ENCODE assay signal across 8 mouse cellular contexts in genomic region chr4:63158961-63159592, GRCm38 (mm10). TPM values are rescaled to one million over a fixed set of nuclear protein-coding genes. Genes with fewer than 3 reads are reported as not detected.
DNase-seq lines count a peak whose midpoint lies in the region; ATAC-seq and TF ChIP-seq lines count a peak whose summit lies in the region.

No protein-coding gene starts in this region.

- peak; percentile 68 for DNase-seq in CD4-positive, CD25-positive, alpha-beta regulatory T cell, adult 2 months (ENCODE audit: low read depth, low spot score)
- DNase-seq in limb, embryonic 14.5 days (ENCODE audit: low spot score): peak; percentile 83
- DNase-seq in neural tube, embryonic 10.5 days (ENCODE audit: extremely low spot score, low spot score): peak; percentile 83

- H3K4me3 ChIP-seq in embryonic facial prominence, embryonic 15.5 days (replicated peaks): no peak overlapping the region
- H3K4me3 ChIP-seq in heart, embryonic 11.5 days (ENCODE audit: low read depth, low read length): no peak overlapping the region
- H3K4me3 ChIP-seq in kidney, embryonic 15.5 days (replicated peaks): no peak overlapping the region
- no peak overlapping the region for H3K4me3 ChIP-seq in limb, embryonic 14.5 days (replicated peaks; ENCODE audit: low read length)
- no peak overlapping the region for H3K4me3 ChIP-seq in stomach, embryonic 15.5 days (replicated peaks)

- WGBS in embryonic facial prominence, embryonic 15.5 days: 20% methylated on average over 5 of the region's 5 CpGs
- 20% methylated on average over 5 of the region's 5 CpGs for WGBS in heart, embryonic 11.5 days (ENCODE audit: insufficient replicate concordance)
- WGBS in kidney, embryonic 15.5 days: 13% methylated on average over 5 of the region's 5 CpGs
- WGBS in limb, embryonic 14.5 days: 16% methylated on average over 5 of the region's 5 CpGs
- 12% methylated on average over 5 of the region's 5 CpGs for WGBS in stomach, embryonic 15.5 days

- no peak for TF ChIP-seq POLR2A in limb, embryonic 14.5 days (IDR thresholded peaks at IDR 0.05; ENCODE audit: borderline replicate concordance, extremely low read depth, insufficient read depth, insufficient read length)

- no peak overlapping the region for H3K9ac ChIP-seq in embryonic facial prominence, embryonic 15.5 days
- no peak overlapping the region; the same call in 1 of the 2 replicates for H3K9ac ChIP-seq in heart, embryonic 11.5 days (ENCODE audit: low read depth, low read length)
- no peak overlapping the region for H3K9ac ChIP-seq in kidney, embryonic 15.5 days
- no peak overlapping the region for H3K9ac ChIP-seq in limb, embryonic 14.5 days (ENCODE audit: low read depth, low read length, severe bottlenecking)
- no peak overlapping the region; the same call in 1 of the 2 replicates for H3K9ac ChIP-seq in stomach, embryonic 15.5 days

- H3K27me3 ChIP-seq in embryonic facial prominence, embryonic 15.5 days: no peaks in the 10 kb centered on the region
- no peaks in the 10 kb centered on the region for H3K27me3 ChIP-seq in heart, embryonic 11.5 days (ENCODE audit: control insufficient read depth, insufficient read depth, low read length)
- H3K27me3 ChIP-seq in kidney, embryonic 15.5 days: no peaks in the 10 kb centered on the region
- H3K27me3 ChIP-seq in limb, embryonic 14.5 days (ENCODE audit: control insufficient read depth, insufficient read depth, low read length): no peaks in the 10 kb centered on the region
- no peaks in the 10 kb centered on the region for H3K27me3 ChIP-seq in stomach, embryonic 15.5 days (replicated peaks)

- no peak overlapping the region for H3K4me2 ChIP-seq in embryonic facial prominence, embryonic 15.5 days (replicated peaks)
- no peak overlapping the region for H3K4me2 ChIP-seq in heart, embryonic 11.5 days
- H3K4me2 ChIP-seq in kidney, embryonic 15.5 days: no peak overlapping the region
- H3K4me2 ChIP-seq in limb, embryonic 14.5 days (replicated peaks; ENCODE audit: low read depth, low read length, severe bottlenecking): no peak overlapping the region
- H3K4me2 ChIP-seq in stomach, embryonic 15.5 days: no peak overlapping the region

- no peak for ATAC-seq in CD4-positive, CD25-positive, alpha-beta regulatory T cell, adult 4 months
- ATAC-seq in embryonic facial prominence, embryonic 15.5 days (ENCODE audit: insufficient number of reproducible peaks, low FRiP score, low TSS enrichment, low read depth): peak; percentile 61; the same call in 1 of the 2 replicates
- peak; percentile 67; the same call in 1 of the 2 replicates for ATAC-seq in heart, embryonic 11.5 days (replicated peaks; ENCODE audit: insufficient number of reproducible peaks, low FRiP score, low TSS enrichment)
- ATAC-seq in kidney, embryonic 15.5 days (replicated peaks; ENCODE audit: low FRiP score): peak; percentile 61
- peak; percentile 87 for ATAC-seq in limb, embryonic 14.5 days (ENCODE audit: low FRiP score, low read depth)
- ATAC-seq in stomach, embryonic 15.5 days (ENCODE audit: insufficient read depth, low FRiP score, low read depth): peak; percentile 54

- H3K4me1 ChIP-seq in embryonic facial prominence, embryonic 15.5 days: peaks cover 7% of the 10 kb centered on the region; the same call in 1 of the 2 replicates
- no peaks in the 10 kb centered on the region for H3K4me1 ChIP-seq in heart, embryonic 11.5 days (ENCODE audit: control insufficient read depth, insufficient read depth, low read length)
- H3K4me1 ChIP-seq in kidney, embryonic 15.5 days: peaks cover 24% of the 10 kb centered on the region
- H3K4me1 ChIP-seq in limb, embryonic 14.5 days (ENCODE audit: control insufficient read depth, insufficient read depth, low read length): peaks cover 7% of the 10 kb centered on the region
- H3K4me1 ChIP-seq in stomach, embryonic 15.5 days: 0 out of 2 replicates have a peak, but pooled peaks cover 9% of the 10 kb centered on the region

- H3K27ac ChIP-seq in embryonic facial prominence, embryonic 15.5 days (replicated peaks): no peak overlapping the region
- no peak overlapping the region for H3K27ac ChIP-seq in heart, embryonic 11.5 days (ENCODE audit: low read depth, low read length)
- H3K27ac ChIP-seq in kidney, embryonic 15.5 days: peak overlapping the region; percentile 72
- H3K27ac ChIP-seq in limb, embryonic 14.5 days (replicated peaks; ENCODE audit: low read depth, low read length): no peak overlapping the region
- H3K27ac ChIP-seq in stomach, embryonic 15.5 days: peak overlapping the region; percentile 73

- H3K9me3 ChIP-seq in embryonic facial prominence, embryonic 15.5 days (replicated peaks): no peaks in the 10 kb centered on the region
- H3K9me3 ChIP-seq in heart, embryonic 11.5 days (replicated peaks; ENCODE audit: control insufficient read depth, low read length): no peaks in the 10 kb centered on the region
- H3K9me3 ChIP-seq in kidney, embryonic 15.5 days (replicated peaks): no peaks in the 10 kb centered on the region
- H3K9me3 ChIP-seq in limb, embryonic 14.5 days (ENCODE audit: control insufficient read depth, low read length): no peaks in the 10 kb centered on the region
- H3K9me3 ChIP-seq in stomach, embryonic 15.5 days: no peaks in the 10 kb centered on the region

- H3K36me3 ChIP-seq in embryonic facial prominence, embryonic 15.5 days: no peaks in the 10 kb centered on the region
- H3K36me3 ChIP-seq in heart, embryonic 11.5 days (ENCODE audit: control insufficient read depth, insufficient read depth, low read length): no peaks in the 10 kb centered on the region
- H3K36me3 ChIP-seq in kidney, embryonic 15.5 days: no peaks in the 10 kb centered on the region
- H3K36me3 ChIP-seq in limb, embryonic 14.5 days (ENCODE audit: control insufficient read depth, insufficient read depth, low read length): no peaks in the 10 kb centered on the region
- H3K36me3 ChIP-seq in stomach, embryonic 15.5 days: no peaks in the 10 kb centered on the region

RNA-seq across cellular contexts. Expression of gene Ambp, which starts 4.5 kb away (rescaled TPM):
- not detected for polyA plus RNA-seq in CD4-positive, CD25-positive, alpha-beta regulatory T cell, adult 4 months (2017; shearing (Covaris generic))
- 0.16 TPM in 1 of 2 replicates, not detected in the other for polyA plus RNA-seq in embryonic facial prominence, embryonic 15.5 days (2015; fragmentation: Nextera tagmentation; extraction: Ambion mirVana)
- polyA plus RNA-seq in heart, embryonic 11.5 days (2014; fragmentation: Nextera tagmentation; extraction: Ambion mirVana): 2.4 and 11.6 TPM in 2 replicates
- 8.6 and 19.0 TPM in 2 replicates for polyA plus RNA-seq in kidney, embryonic 15.5 days (2015; fragmentation: Nextera tagmentation; extraction: Ambion mirVana)
- polyA plus RNA-seq in limb, embryonic 14.5 days (2012; rRNA removed): 0.14 and 0.31 TPM in 2 replicates
- polyA plus RNA-seq in limb, embryonic 14.5 days (2014; fragmentation: Nextera tagmentation; extraction: Ambion mirVana): not detected in 2 replicates
- 156 and 167 TPM in 2 replicates for polyA plus RNA-seq in stomach, embryonic 15.5 days (2015; fragmentation: Nextera tagmentation; extraction: Ambion mirVana)

RNA-seq across cellular contexts. Expression of gene Kif12, which starts 12.9 kb away (rescaled TPM):
- polyA plus RNA-seq in CD4-positive, CD25-positive, alpha-beta regulatory T cell, adult 4 months (2017; shearing (Covaris generic)): not detected
- polyA plus RNA-seq in embryonic facial prominence, embryonic 15.5 days (2015; fragmentation: Nextera tagmentation; extraction: Ambion mirVana): not detected in 2 replicates
- 0.11 TPM in 1 of 2 replicates, not detected in the other for polyA plus RNA-seq in heart, embryonic 11.5 days (2014; fragmentation: Nextera tagmentation; extraction: Ambion mirVana)
- polyA plus RNA-seq in kidney, embryonic 15.5 days (2015; fragmentation: Nextera tagmentation; extraction: Ambion mirVana): 100.0 and 109 TPM in 2 replicates
- polyA plus RNA-seq in limb, embryonic 14.5 days (2012; rRNA removed): 1.3 and 1.4 TPM in 2 replicates
- polyA plus RNA-seq in limb, embryonic 14.5 days (2014; fragmentation: Nextera tagmentation; extraction: Ambion mirVana): 0.14 and 0.40 TPM in 2 replicates
- 31.6 and 39.0 TPM in 2 replicates for polyA plus RNA-seq in stomach, embryonic 15.5 days (2015; fragmentation: Nextera tagmentation; extraction: Ambion mirVana)

RNA-seq across cellular contexts. Expression of gene Col27a1, which starts 54.7 kb away (rescaled TPM):
- under 1 TPM; 0.33 to 0.75 TPM for polyA plus RNA-seq in CD4-positive, CD25-positive, alpha-beta regulatory T cell, adult 4 months (2017; shearing (Covaris generic))
- 19.1 and 22.3 TPM in 2 replicates for polyA plus RNA-seq in embryonic facial prominence, embryonic 15.5 days (2015; fragmentation: Nextera tagmentation; extraction: Ambion mirVana)
- 3.3 and 3.4 TPM in 2 replicates for polyA plus RNA-seq in heart, embryonic 11.5 days (2014; fragmentation: Nextera tagmentation; extraction: Ambion mirVana)
- polyA plus RNA-seq in kidney, embryonic 15.5 days (2015; fragmentation: Nextera tagmentation; extraction: Ambion mirVana): 7.3 and 9.4 TPM in 2 replicates
- polyA plus RNA-seq in limb, embryonic 14.5 days (2012; rRNA removed): 134 and 171 TPM in 2 replicates
- 34.1 and 40.5 TPM in 2 replicates for polyA plus RNA-seq in limb, embryonic 14.5 days (2014; fragmentation: Nextera tagmentation; extraction: Ambion mirVana)
- polyA plus RNA-seq in stomach, embryonic 15.5 days (2015; fragmentation: Nextera tagmentation; extraction: Ambion mirVana): 17.4 and 18.6 TPM in 2 replicates

Comparison
In these comparisons a context has a peak if more than half of its experiments do, and no peak if none do; other contexts are left out.
1. H3K27ac ChIP-seq: peak in kidney, embryonic 15.5 days (single experiment) and stomach, embryonic 15.5 days (single experiment); none in embryonic facial prominence, embryonic 15.5 days (single experiment), heart, embryonic 11.5 days (single experiment) and limb, embryonic 14.5 days (single experiment).
2. RNA of gene Kif12, which starts 12.9 kb away (polyA plus RNA-seq): 100.0 to 109 TPM in kidney, embryonic 15.5 days and 31.6 to 39.0 TPM in stomach, embryonic 15.5 days; 0.14 to 1.4 TPM in limb, embryonic 14.5 days, 0.11 TPM in heart, embryonic 11.5 days, not detected in embryonic facial prominence, embryonic 15.5 days and not detected in CD4-positive, CD25-positive, alpha-beta regulatory T cell, adult 4 months; every median in the first group is over 10 times any median in the second.
3. Peak in every context shown above with its lines, with median percentiles within 50 percentile points of each other: DNase-seq.